Mouse (Mus musculus) telencephalon, adult 2 months (tissue): ENCODE data around the gene Hmx1.

Experiments
- DNase-seq: peaks from one replicate; pipeline ENCODE4 v3.0.0-alpha.2; 2011; ENCODE audit warnings: low read depth, low spot score

Gene Hmx1

GRCm38 (mm10) chr5:35388491-35389111 is at the start of gene Hmx1:
TSS of gene Hmx1 (plus strand) at chr5:35389108.
- DNase-seq: no peak

- no peak for DNase-seq
These were observed 43.8 kb upstream of the Hmx1 start for GRCm38 (mm10) chr5:35345084-35345483.

- peak; percentile 78 for DNase-seq
These were observed 40.1 kb upstream of the Hmx1 start for GRCm38 (mm10) chr5:35348794-35349193.

GRCm38 (mm10) chr5:35357544-35358440 is 31.1 kb upstream of the Hmx1 start:
- no peak for DNase-seq

GRCm38 (mm10) chr5:35361570-35362284 is 27.2 kb upstream of the Hmx1 start:
- peak; percentile 78 for DNase-seq

GRCm38 (mm10) chr5:35366241-35367032 is 22.5 kb upstream of the Hmx1 start:
- no peak for DNase-seq

GRCm38 (mm10) chr5:35368916-35369315 is 20.0 kb upstream of the Hmx1 start:
- DNase-seq: no peak

GRCm38 (mm10) chr5:35379066-35379465 is 9.8 kb upstream of the Hmx1 start:
- DNase-seq: no peak

- DNase-seq: peak; percentile 15
These were observed 9.1 kb upstream of the Hmx1 start for GRCm38 (mm10) chr5:35379815-35380214.

GRCm38 (mm10) chr5:35387834-35388490 is 946 bp upstream of the Hmx1 start:
- DNase-seq: no peak

- no peak for DNase-seq
These were observed 533 bp downstream of the Hmx1 start for GRCm38 (mm10) chr5:35389441-35389840.

GRCm38 (mm10) chr5:35389915-35390314 is 1.0 kb downstream of the Hmx1 start:
- DNase-seq: no peak

- DNase-seq: no peak
These were observed 2.1 kb downstream of the Hmx1 start for GRCm38 (mm10) chr5:35390848-35391655.

- DNase-seq: no peak
These were observed 2.9 kb downstream of the Hmx1 start for GRCm38 (mm10) chr5:35391656-35392333.

- no peak for DNase-seq
These were observed 3.4 kb downstream of the Hmx1 start for GRCm38 (mm10) chr5:35392334-35392695.

- DNase-seq: no peak
These were observed 6.9 kb downstream of the Hmx1 start for GRCm38 (mm10) chr5:35395566-35396440.

- no peak for DNase-seq
These were observed 8.2 kb downstream of the Hmx1 start for GRCm38 (mm10) chr5:35396976-35397641.
